ENCODE assay signal across 20 mouse cellular contexts in genomic region chr14:59205976-59206583, GRCm38 (mm10). TPM values are rescaled to one million over a fixed set of nuclear protein-coding genes. Genes with fewer than 3 reads are reported as not detected.
DNase-seq lines count a peak whose midpoint lies in the region; ATAC-seq and TF ChIP-seq lines count a peak whose summit lies in the region.
"Had no signal": no experiment of that assay in that cellular context is flagged by ENCODE, and none has a peak within 500 bp of the region (broad histone marks: within the 10 kb centered on the region; RNA-seq: fewer than 3 reads in every experiment).

No protein-coding gene starts in this region.

- H3K4me3 ChIP-seq in hindbrain, embryonic 11.5 days (ENCODE audit: low read depth, low read length) = no peak overlapping the region
- H3K4me3 ChIP-seq in hindbrain, postnatal 0 days (ENCODE audit: low read length) = no peak overlapping the region
- no peak overlapping the region for H3K4me3 ChIP-seq in cortical plate, adult 2 months (ENCODE audit: insufficient read depth, low read length)
- no peak overlapping the region for H3K4me3 ChIP-seq in forebrain, embryonic 15.5 days
- no peak overlapping the region for H3K4me3 ChIP-seq in midbrain, embryonic 11.5 days (ENCODE audit: low read depth, low read length)

- TF ChIP-seq POLR2A in cortical plate, adult 2 months (IDR thresholded peaks at IDR 0.05; ENCODE audit: extremely low read depth, insufficient read depth, low read length) = no peak

- no peak overlapping the region for H3K27ac ChIP-seq in hindbrain, embryonic 11.5 days (ENCODE audit: low read depth, low read length)
- H3K27ac ChIP-seq in hindbrain, postnatal 0 days = no peak overlapping the region
- H3K27ac ChIP-seq in cortical plate, adult 2 months (ENCODE audit: insufficient read depth, low read length) = 0 out of 2 replicates have a peak overlapping the region, but pooled peaks have one; percentile 17
- H3K27ac ChIP-seq in forebrain, embryonic 15.5 days (replicated peaks) = no peak overlapping the region
- H3K27ac ChIP-seq in midbrain, embryonic 11.5 days (ENCODE audit: low read depth, low read length) = peak overlapping the region; percentile 83

- intact Hi-C loops in heart, postnatal 25 days (cut with DNase I) = no loop called here

- no peak overlapping the region for H3K4me2 ChIP-seq in hindbrain, embryonic 11.5 days (replicated peaks; ENCODE audit: low read depth, low read length)
- no peak overlapping the region for H3K4me2 ChIP-seq in hindbrain, postnatal 0 days (ENCODE audit: low read depth, low read length)
- H3K4me2 ChIP-seq in forebrain, embryonic 15.5 days (replicated peaks) = no peak overlapping the region
- H3K4me2 ChIP-seq in midbrain, embryonic 11.5 days = peak overlapping the region; percentile 38

- no peaks in the 10 kb centered on the region for H3K27me3 ChIP-seq in hindbrain, embryonic 11.5 days (ENCODE audit: control insufficient read depth, insufficient read depth, low read length)
- H3K27me3 ChIP-seq in hindbrain, postnatal 0 days (ENCODE audit: insufficient read depth, low read length) = no peaks in the 10 kb centered on the region
- H3K27me3 ChIP-seq in forebrain, embryonic 15.5 days = no peaks in the 10 kb centered on the region
- no peaks in the 10 kb centered on the region for H3K27me3 ChIP-seq in midbrain, embryonic 11.5 days (ENCODE audit: control insufficient read depth, insufficient read depth, low read length)

- H3K9me3 ChIP-seq in hindbrain, embryonic 11.5 days (ENCODE audit: control insufficient read depth, low read length) = no peaks in the 10 kb centered on the region
- H3K9me3 ChIP-seq in hindbrain, postnatal 0 days (ENCODE audit: low read length) = no peaks in the 10 kb centered on the region
- H3K9me3 ChIP-seq in forebrain, embryonic 15.5 days = no peaks in the 10 kb centered on the region
- H3K9me3 ChIP-seq in midbrain, embryonic 11.5 days (ENCODE audit: control insufficient read depth, low read length) = no peaks in the 10 kb centered on the region

- TF ChIP-seq CTCF in hindbrain, postnatal 0 days (IDR thresholded peaks at IDR 0.05; ENCODE audit: low read depth) = no peak
- TF ChIP-seq CTCF in cortical plate, adult 2 months (IDR thresholded peaks at IDR 0.05; ENCODE audit: extremely low read depth, insufficient read depth, low read length) = no peak

- no peak for ATAC-seq in hindbrain, embryonic 11.5 days (ENCODE audit: low FRiP score)
- no peak for ATAC-seq in hindbrain, postnatal 0 days
- no peak for ATAC-seq in forebrain, embryonic 15.5 days (replicated peaks)
- peak; percentile 36; the same call in 1 of the 2 replicates for ATAC-seq in midbrain, embryonic 11.5 days (ENCODE audit: low FRiP score)
- no peak for ATAC-seq in granulocyte monocyte progenitor cell, adult 5-6 weeks (replicated peaks; ENCODE audit: poor library complexity, severe bottlenecking)
- ATAC-seq: intestine, postnatal 0 days; lung, postnatal 0 days had no signal

- WGBS in hindbrain, embryonic 11.5 days = 39% methylated on average over 10 of the region's 10 CpGs
- 44% methylated on average over 10 of the region's 10 CpGs for WGBS in hindbrain, postnatal 0 days
- 43% methylated on average over 10 of the region's 10 CpGs for whole genome bisulfite sequencing in forebrain, embryonic 15.5 days
- WGBS in midbrain, embryonic 11.5 days = 24% methylated on average over 10 of the region's 10 CpGs

- H3K4me1 ChIP-seq in hindbrain, embryonic 11.5 days (replicated peaks; ENCODE audit: control insufficient read depth, insufficient read depth, low read length) = peaks cover 6% of the 10 kb centered on the region
- peaks cover 16% of the 10 kb centered on the region; the same call in 1 of the 2 replicates for H3K4me1 ChIP-seq in hindbrain, postnatal 0 days (ENCODE audit: insufficient read depth, low read length)
- H3K4me1 ChIP-seq in cortical plate, adult 2 months (ENCODE audit: control insufficient read depth, insufficient read depth, low read length) = no peaks in the 10 kb centered on the region; the same call in 1 of the 2 replicates
- peaks cover 53% of the 10 kb centered on the region for H3K4me1 ChIP-seq in forebrain, embryonic 15.5 days
- peaks cover 40% of the 10 kb centered on the region for H3K4me1 ChIP-seq in midbrain, embryonic 11.5 days (ENCODE audit: control insufficient read depth, insufficient read depth, low read length)

- H3K36me3 ChIP-seq in hindbrain, embryonic 11.5 days (ENCODE audit: control insufficient read depth, insufficient read depth, low read length) = no peaks in the 10 kb centered on the region
- no peaks in the 10 kb centered on the region for H3K36me3 ChIP-seq in hindbrain, postnatal 0 days (ENCODE audit: insufficient read depth, low read length)
- no peaks in the 10 kb centered on the region; the same call in 1 of the 2 replicates for H3K36me3 ChIP-seq in forebrain, embryonic 15.5 days
- H3K36me3 ChIP-seq in midbrain, embryonic 11.5 days (ENCODE audit: control insufficient read depth, insufficient read depth, low read length) = no peaks in the 10 kb centered on the region
- H3K36me3 ChIP-seq: G1E had no signal

- H3K9ac ChIP-seq in hindbrain, embryonic 11.5 days (ENCODE audit: low read depth, low read length) = no peak overlapping the region
- H3K9ac ChIP-seq in hindbrain, postnatal 0 days (replicated peaks; ENCODE audit: low read length) = no peak overlapping the region
- H3K9ac ChIP-seq in forebrain, embryonic 15.5 days (replicated peaks) = peak overlapping the region; percentile 25
- H3K9ac ChIP-seq in midbrain, embryonic 11.5 days (ENCODE audit: low read length) = peak overlapping the region; percentile 2; the same call in 1 of the 2 replicates

- peak; percentile 40 for DNase-seq in hindbrain, embryonic 11.5 days (ENCODE audit: low spot score)
- no peak for DNase-seq in hindbrain, postnatal 0 days (ENCODE audit: low spot score)
- DNase-seq in midbrain, embryonic 11.5 days (ENCODE audit: low spot score, missing footprints) = peak; percentile 91
- DNase-seq in right cerebral cortex, postnatal 14 days = no peak
- no peak for DNase-seq in heart, postnatal 25 days (ENCODE audit: low spot score)
- DNase-seq: adrenal gland, postnatal 25 days; cerebellum, postnatal 14 days; heart, postnatal 14 days; kidney, postnatal 25 days; thymus, adult 18-20 months had no signal

RNA-seq across cellular contexts. Expression of gene Rcbtb1, which starts 5.1 kb away (rescaled TPM):
- polyA plus RNA-seq in hindbrain, embryonic 11.5 days (2014; fragmentation: Nextera tagmentation; extraction: Ambion mirVana) = 103 and 107 TPM in 2 replicates
- 35.3 and 36.6 TPM in 2 replicates for total RNA-seq in hindbrain, postnatal 0 days (2014; rRNA removed)
- 30.6 and 30.9 TPM in 2 replicates for polyA plus RNA-seq in hindbrain, postnatal 0 days (2015; fragmentation: Nextera tagmentation; extraction: Ambion mirVana)
- 31.9 and 35.2 TPM in 2 replicates for polyA plus RNA-seq in cortical plate, adult 2 months (2012; rRNA removed)
- 83.5 and 85.4 TPM in 2 replicates for polyA plus RNA-seq in forebrain, embryonic 15.5 days (2015; fragmentation: Nextera tagmentation; extraction: Ambion mirVana)
- polyA plus RNA-seq in midbrain, embryonic 11.5 days (2014; fragmentation: Nextera tagmentation; extraction: Ambion mirVana) = 104 and 116 TPM in 2 replicates
- 26.3 and 29.8 TPM in 2 replicates for total RNA-seq in granulocyte monocyte progenitor cell, adult 5-6 weeks (2014; fragmentation: Nextera tagmentation)
- 7.7 and 12.2 TPM in 2 replicates for total RNA-seq in granulocyte monocyte progenitor cell, adult 5-6 weeks (2017)
- 10 to 100 TPM; 11.0 to 11.5 TPM for total RNA-seq in heart, postnatal 25 days (2021)

RNA-seq across cellular contexts. Expression of gene Gm5142, which starts 27.5 kb away (rescaled TPM):
- not detected in 2 replicates for polyA plus RNA-seq in hindbrain, embryonic 11.5 days (2014; fragmentation: Nextera tagmentation; extraction: Ambion mirVana)
- not detected in 2 replicates for total RNA-seq in hindbrain, postnatal 0 days (2014; rRNA removed)
- polyA plus RNA-seq in hindbrain, postnatal 0 days (2015; fragmentation: Nextera tagmentation; extraction: Ambion mirVana) = not detected in 2 replicates
- polyA plus RNA-seq in cortical plate, adult 2 months (2012; rRNA removed) = not detected in 2 replicates
- polyA plus RNA-seq in forebrain, embryonic 15.5 days (2015; fragmentation: Nextera tagmentation; extraction: Ambion mirVana) = not detected in 2 replicates
- not detected in 2 replicates for polyA plus RNA-seq in midbrain, embryonic 11.5 days (2014; fragmentation: Nextera tagmentation; extraction: Ambion mirVana)
- not detected in 2 replicates for total RNA-seq in granulocyte monocyte progenitor cell, adult 5-6 weeks (2014; fragmentation: Nextera tagmentation)
- not detected in 2 replicates for total RNA-seq in granulocyte monocyte progenitor cell, adult 5-6 weeks (2017)
- total RNA-seq in heart, postnatal 25 days (2021) = not detected
- total RNA-seq: adrenal gland, postnatal 25 days; heart, postnatal 14 days; layer of hippocampus, postnatal 25 days; megakaryocyte-erythroid progenitor cell, adult 5-6 weeks; neutrophil, adult 5-6 weeks had no signal
- polyA plus RNA-seq: G1E; intestine, postnatal 0 days; limb, embryonic 14.5 days; lung, postnatal 0 days had no signal

RNA-seq across cellular contexts. Expression of gene Gm6904, which starts 53.9 kb away (rescaled TPM):
- 0.17 TPM in 1 of 2 replicates, not detected in the other for polyA plus RNA-seq in hindbrain, embryonic 11.5 days (2014; fragmentation: Nextera tagmentation; extraction: Ambion mirVana)
- total RNA-seq in hindbrain, postnatal 0 days (2014; rRNA removed) = not detected in 2 replicates
- not detected in 2 replicates for polyA plus RNA-seq in hindbrain, postnatal 0 days (2015; fragmentation: Nextera tagmentation; extraction: Ambion mirVana)
- not detected in 2 replicates for polyA plus RNA-seq in cortical plate, adult 2 months (2012; rRNA removed)
- polyA plus RNA-seq in forebrain, embryonic 15.5 days (2015; fragmentation: Nextera tagmentation; extraction: Ambion mirVana) = not detected in 2 replicates
- polyA plus RNA-seq in midbrain, embryonic 11.5 days (2014; fragmentation: Nextera tagmentation; extraction: Ambion mirVana) = not detected in 2 replicates
- not detected in 2 replicates for total RNA-seq in granulocyte monocyte progenitor cell, adult 5-6 weeks (2014; fragmentation: Nextera tagmentation)
- total RNA-seq in granulocyte monocyte progenitor cell, adult 5-6 weeks (2017) = not detected in 2 replicates
- total RNA-seq in heart, postnatal 25 days (2021) = not detected
- total RNA-seq: adrenal gland, postnatal 25 days; G1E; heart, postnatal 14 days; layer of hippocampus, postnatal 25 days; megakaryocyte-erythroid progenitor cell, adult 5-6 weeks had no signal
- polyA plus RNA-seq: G1E; intestine, postnatal 0 days; limb, embryonic 14.5 days; lung, postnatal 0 days had no signal

Comparison
In these comparisons a context has a peak if more than half of its experiments do, and no peak if none do; other contexts are left out.
1. DNase-seq: peak in hindbrain, embryonic 11.5 days (single experiment) and midbrain, embryonic 11.5 days (single experiment); none in hindbrain, postnatal 0 days (single experiment), right cerebral cortex, postnatal 14 days (single experiment) and heart, postnatal 25 days (single experiment).
2. H3K27ac ChIP-seq: peak in cortical plate, adult 2 months (single experiment) and midbrain, embryonic 11.5 days (single experiment); none in hindbrain, embryonic 11.5 days (single experiment), hindbrain, postnatal 0 days (single experiment) and forebrain, embryonic 15.5 days (single experiment).
3. H3K9ac ChIP-seq: peak in forebrain, embryonic 15.5 days (single experiment) and midbrain, embryonic 11.5 days (single experiment); none in hindbrain, embryonic 11.5 days (single experiment) and hindbrain, postnatal 0 days (single experiment).